8 mouse cellular contexts compared by ENCODE assay signal in genomic region chr7:92550990-92551392, GRCm38 (mm10). TPM values are rescaled to one million over a fixed set of nuclear protein-coding genes. Genes with fewer than 3 reads are reported as not detected.
A peak's percentile ranks its signal among the peaks of the same experiment; 100 is the strongest.
DNase-seq lines count a peak whose midpoint lies in the region; ATAC-seq lines count a peak whose summit lies in the region.

No protein-coding gene starts in this region.

- intact Hi-C loops in heart, postnatal 10 days (cut with DNase I), result loop anchor here (1.0 kb wide), 1 partner anchor 446 kb away; no protein-coding TSS in a partner anchor

- no peak overlapping the region for H3K4me3 ChIP-seq in embryonic facial prominence, embryonic 10.5 days
- no peak overlapping the region for H3K4me3 ChIP-seq in neural tube, embryonic 11.5 days (ENCODE audit: low read depth, low read length)

- DNase-seq in heart, postnatal 10 days, result peak; percentile 27 to 56
- no peak for DNase-seq in heart, adult 11 months
- peak; percentile 19 for DNase-seq in urinary bladder, postnatal 25 days (ENCODE audit: low spot score)
- no peak for DNase-seq in urinary bladder, postnatal 4 days (ENCODE audit: low spot score in 2 of 2)
- peak; percentile 14 for DNase-seq in embryonic facial prominence, embryonic 10.5 days (ENCODE audit: low spot score)
- peak; percentile 30 to 43 for DNase-seq in kidney, postnatal 36 days
- peak; percentile 53 for DNase-seq in neural tube, embryonic 11.5 days (ENCODE audit: low spot score)
- DNase-seq in spleen, adult 12 weeks (ENCODE audit: low spot score), result no peak

- no peaks in the 10 kb centered on the region for H3K4me1 ChIP-seq in embryonic facial prominence, embryonic 10.5 days
- H3K4me1 ChIP-seq in neural tube, embryonic 11.5 days (ENCODE audit: control insufficient read depth, insufficient read depth, low read length), result no peaks in the 10 kb centered on the region

- no peaks in the 10 kb centered on the region for H3K9me3 ChIP-seq in embryonic facial prominence, embryonic 10.5 days
- H3K9me3 ChIP-seq in neural tube, embryonic 11.5 days (ENCODE audit: control insufficient read depth, low read length), result no peaks in the 10 kb centered on the region

- H3K36me3 ChIP-seq in embryonic facial prominence, embryonic 10.5 days (replicated peaks), result no peaks in the 10 kb centered on the region
- no peaks in the 10 kb centered on the region for H3K36me3 ChIP-seq in neural tube, embryonic 11.5 days (ENCODE audit: control insufficient read depth, insufficient read depth, low read length)

- WGBS in embryonic facial prominence, embryonic 10.5 days, result 51% methylated on average over 4 of the region's 4 CpGs
- 50% methylated on average over 4 of the region's 4 CpGs for WGBS in neural tube, embryonic 11.5 days

- no peak overlapping the region for H3K9ac ChIP-seq in neural tube, embryonic 11.5 days (ENCODE audit: low read length)

- peak overlapping the region; percentile 75 for H3K27ac ChIP-seq in embryonic facial prominence, embryonic 10.5 days (replicated peaks)
- H3K27ac ChIP-seq in neural tube, embryonic 11.5 days (ENCODE audit: low read depth, low read length), result no peak overlapping the region

- ATAC-seq in neural tube, embryonic 11.5 days (ENCODE audit: insufficient read depth, low FRiP score, low TSS enrichment), result peak; percentile 60; the same call in 1 of the 2 replicates

- no peaks in the 10 kb centered on the region for H3K27me3 ChIP-seq in embryonic facial prominence, embryonic 10.5 days (replicated peaks; ENCODE audit: low read depth, poor library complexity, severe bottlenecking)
- H3K27me3 ChIP-seq in neural tube, embryonic 11.5 days (ENCODE audit: control insufficient read depth, insufficient read depth, low read length), result no peaks in the 10 kb centered on the region

- H3K4me2 ChIP-seq in neural tube, embryonic 11.5 days (ENCODE audit: low read depth), result no peak overlapping the region

RNA-seq across cellular contexts. Expression of gene Ccdc90b, which starts 10.0 kb away (rescaled TPM):
- 10 to 100 TPM; 33.8 to 36.9 TPM for total RNA-seq in heart, postnatal 10 days (2021)
- polyA plus RNA-seq in embryonic facial prominence, embryonic 10.5 days (2016; fragmentation: Nextera tagmentation; extraction: Ambion mirVana), result 49.1 and 51.1 TPM in 2 replicates
- 63.9 and 69.7 TPM in 2 replicates for polyA plus RNA-seq in neural tube, embryonic 11.5 days (2014; fragmentation: Nextera tagmentation; extraction: Ambion mirVana)

Comparison
In these comparisons a context has a peak if more than half of its experiments do, and no peak if none do; other contexts are left out.
1. DNase-seq: peak in heart, postnatal 10 days (2 of 2), urinary bladder, postnatal 25 days (single experiment), embryonic facial prominence, embryonic 10.5 days (single experiment), kidney, postnatal 36 days (2 of 2) and neural tube, embryonic 11.5 days (single experiment); none in heart, adult 11 months (single experiment), urinary bladder, postnatal 4 days (0 of 2) and spleen, adult 12 weeks (single experiment).